Mouse (Mus musculus) limb, embryonic 14.5 days (tissue): ENCODE measurements at regions not wholly inside any gene's neighbourhood (a gene's known extent, or its start where the extent isn't known, plus 50 kb on each side); places are given as distances from the start of the nearest gene placed in this dataset.

Experiments used
- ATAC-seq: fragments of 200-750 bp; cut with Nextera tagmentation; 2 replicates; pipeline ENCODE4 v1.8.0; 2017; ENCODE audit warnings: low read depth, moderate number of reproducible peaks, moderate TSS enrichment; ENCODE audit not compliant: low FRiP score
- DNase-seq: peaks from one replicate; pipeline ENCODE4 v3.0.0-alpha.2; 2015; ENCODE audit warnings: low spot score
- H3K27ac ChIP-seq: fragments of 300-500 bp; sonication (generic); replicated peaks from 2 replicates; pipeline ENCODE4 v1.5.1; 2014; ENCODE audit warnings: low read depth, mild to moderate bottlenecking, low read length, moderate library complexity, mixed read lengths
- H3K27me3 ChIP-seq: fragments of 300-500 bp; sonication (generic); 2 replicates; pipeline ENCODE4 v1.6.1; 2014; ENCODE audit warnings: low read length, mixed read lengths; ENCODE audit not compliant: control insufficient read depth, insufficient read depth
- H3K36me3 ChIP-seq: fragments of 300-500 bp; sonication (generic); 2 replicates; pipeline ENCODE4 v1.6.1; 2014; ENCODE audit warnings: mild to moderate bottlenecking, low read length, moderate library complexity, mixed read lengths; ENCODE audit not compliant: control insufficient read depth, insufficient read depth
- H3K4me1 ChIP-seq: fragments of 300-500 bp; sonication (generic); 2 replicates; pipeline ENCODE4 v1.6.1; 2014; ENCODE audit warnings: antibody characterized with exemption, low read length, mixed read lengths; ENCODE audit not compliant: control insufficient read depth, insufficient read depth
- H3K4me2 ChIP-seq: fragments of 300-500 bp; sonication (generic); replicated peaks from 2 replicates; pipeline ENCODE4 v1.6.1; 2014; ENCODE audit warnings: low read depth, mild to moderate bottlenecking, low read length, moderate library complexity; ENCODE audit not compliant: severe bottlenecking
- H3K4me3 ChIP-seq: fragments of 300-500 bp; sonication (generic); replicated peaks from 2 replicates; pipeline ENCODE4 v1.5.1; 2014; ENCODE audit warnings: low read length
- H3K9ac ChIP-seq: fragments of 300-500 bp; sonication (generic); 2 replicates; pipeline ENCODE4 v1.6.1; 2014; ENCODE audit warnings: mild to moderate bottlenecking, low read depth, low read length, moderate library complexity; ENCODE audit not compliant: severe bottlenecking
- H3K9me3 ChIP-seq: fragments of 300-500 bp; sonication (generic); 2 replicates; pipeline ENCODE4 v1.6.1; 2016; ENCODE audit warnings: low read length; ENCODE audit not compliant: control insufficient read depth
- POLR2A ChIP-seq: fragments of 200-500 bp; IDR thresholded peaks from 2 replicates; pipeline ENCODE4 v1.8.0; 2012; ENCODE audit warnings: inconsistent platforms, mild to moderate bottlenecking, moderate library complexity, borderline replicate concordance; ENCODE audit not compliant: insufficient read depth, insufficient read length; ENCODE audit errors: extremely low read depth
- WGBS: fragments of 180-500 bp; shearing (Covaris S2); extraction: QIAGEN DNeasy Blood & Tissue Kit; methylation state at CpG from one replicate; pipeline ENCODE4 v1.1.7; 2014; 5-methylcytosine and 5-hydroxymethylcytosine counted together

DNA sequence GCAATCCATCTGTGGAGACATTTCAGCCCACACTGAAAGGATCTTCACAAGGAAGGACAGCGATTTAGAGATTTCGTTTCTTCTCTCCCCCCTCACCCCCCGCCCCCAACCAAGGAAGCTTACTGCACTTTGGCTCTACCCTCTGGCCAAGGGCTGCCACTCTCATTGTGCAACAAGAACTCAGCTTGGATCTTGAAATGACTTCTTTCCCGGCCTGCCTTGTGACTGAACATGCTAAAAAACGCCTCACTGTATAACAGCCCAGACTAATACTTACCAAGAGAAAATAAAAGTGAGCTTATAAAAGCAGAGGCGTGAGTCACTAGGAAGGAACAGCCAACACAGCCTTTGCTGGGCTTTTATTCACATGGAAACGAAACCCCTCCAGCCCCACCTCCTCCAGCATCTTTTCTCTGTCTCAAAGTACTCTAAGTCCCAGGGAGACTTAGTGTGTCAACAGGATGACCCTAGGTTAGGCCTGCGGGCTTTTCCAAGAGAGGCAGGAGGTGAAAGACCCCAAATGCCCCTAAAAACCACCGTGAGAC is 144.7 kb upstream of the Dcn start:
- Histone ChIP-seq H3K4me1 (peaks cover 16% of the 10 kb centered on the region), H3K27me3 (no peaks in the 10 kb centered on the region), H3K9ac (no peak overlapping the region), H3K4me3 (no peak overlapping the region), H3K36me3 (no peaks in the 10 kb centered on the region), H3K27ac (no peak overlapping the region), H3K4me2 (no peak overlapping the region), H3K9me3 (no peaks in the 10 kb centered on the region)
- no peak for ATAC-seq
- no peak for TF ChIP-seq POLR2A
- DNase-seq = no peak
- 63% methylated on average over 9 of the region's 9 CpGs for WGBS

DNA sequence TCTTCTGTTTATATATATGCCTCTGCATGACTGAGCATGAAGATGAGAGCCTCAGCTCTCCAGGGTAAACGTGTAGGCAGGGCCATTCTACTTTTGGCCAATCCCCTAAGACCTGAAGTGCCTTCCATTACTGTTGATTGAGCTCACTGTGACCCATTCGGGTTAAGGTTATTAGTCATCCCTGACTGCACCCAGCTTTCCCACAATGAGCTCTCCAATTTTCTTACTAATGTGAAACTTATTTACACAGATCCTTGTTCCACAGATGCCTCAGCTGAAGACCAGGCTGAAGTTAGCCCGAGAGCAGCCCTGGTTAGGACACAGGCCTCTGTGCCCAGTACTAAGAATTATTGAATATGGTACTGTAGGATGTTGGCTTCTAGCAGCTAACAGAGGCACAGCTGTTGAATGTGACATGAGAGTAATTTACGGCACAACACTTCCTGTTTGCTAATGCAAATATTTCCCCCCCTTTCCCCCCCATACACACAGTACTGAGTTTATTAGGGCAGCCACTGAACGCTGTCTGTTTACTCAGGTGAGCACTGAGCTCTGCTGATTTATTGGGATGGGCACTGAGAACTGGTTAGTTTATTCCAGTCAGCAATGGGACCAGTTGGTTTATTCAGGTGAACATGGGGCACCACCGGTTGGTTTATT is 141.2 kb upstream of the Dcn start:
- H3K9me3 ChIP-seq = no peaks in the 10 kb centered on the region
- H3K27me3 ChIP-seq = no peaks in the 10 kb centered on the region
- H3K9ac ChIP-seq = no peak overlapping the region
- H3K4me1 ChIP-seq = peaks cover 8% of the 10 kb centered on the region; the same call in 1 of the 2 replicates
- no peak for TF ChIP-seq POLR2A
- DNase-seq (no peak), ATAC-seq (no peak)
- H3K27ac ChIP-seq = no peak overlapping the region
- no peak overlapping the region for H3K4me2 ChIP-seq
- 58% methylated on average over 6 of the region's 6 CpGs for WGBS
- H3K4me3 ChIP-seq = no peak overlapping the region
- H3K36me3 ChIP-seq = no peaks in the 10 kb centered on the region

DNA sequence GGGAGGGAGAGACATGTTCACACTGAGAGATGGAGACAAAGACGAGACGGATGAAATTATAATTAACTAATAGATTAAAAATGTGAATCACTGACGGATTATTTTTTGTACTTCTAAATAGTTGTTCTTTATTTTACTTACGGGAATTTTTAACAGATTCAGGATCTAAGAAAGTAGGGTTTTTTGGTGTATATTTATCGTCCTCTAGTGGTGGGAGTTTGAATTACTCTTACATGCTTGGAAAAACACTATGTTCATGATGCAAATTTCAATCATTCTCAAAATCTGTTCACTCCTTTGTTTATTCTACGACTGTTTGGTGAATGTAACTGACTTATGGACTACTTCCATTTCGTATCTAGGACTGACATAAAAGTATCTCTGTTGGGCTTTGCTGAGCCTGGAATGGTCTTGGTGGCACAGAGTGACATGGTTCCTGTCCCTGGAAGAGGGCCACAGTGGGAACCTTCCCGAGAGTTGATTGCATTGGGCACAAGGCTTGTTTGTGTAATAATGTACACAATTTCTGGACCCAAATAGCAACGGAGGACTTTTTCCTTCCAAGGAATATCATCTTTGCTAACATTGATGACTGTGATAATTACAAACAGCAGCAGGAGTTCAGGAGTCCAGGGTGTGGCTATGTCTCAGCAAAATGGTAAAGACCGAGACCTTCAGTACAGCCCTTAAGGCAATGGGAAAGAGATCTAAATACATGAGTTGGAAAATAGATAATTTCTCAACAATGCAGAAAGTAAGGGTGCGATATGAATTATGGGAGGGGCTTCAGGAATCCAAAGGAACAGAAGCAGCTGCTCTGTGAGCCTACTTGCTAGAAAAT is 139.3 kb upstream of the Dcn start:
- TF ChIP-seq POLR2A = no peak
- no peak overlapping the region; the same call in 1 of the 2 replicates for H3K4me2 ChIP-seq
- no peak overlapping the region for H3K27ac ChIP-seq
- DNase-seq = peak; percentile 57
- H3K36me3 ChIP-seq = no peaks in the 10 kb centered on the region
- H3K27me3 ChIP-seq = no peaks in the 10 kb centered on the region
- H3K4me3 ChIP-seq = no peak overlapping the region
- H3K9me3 ChIP-seq = no peaks in the 10 kb centered on the region
- ATAC-seq = no peak
- H3K9ac ChIP-seq = no peak overlapping the region
- 36% methylated on average over 11 of the region's 11 CpGs for WGBS
- no peaks in the 10 kb centered on the region for H3K4me1 ChIP-seq

DNA sequence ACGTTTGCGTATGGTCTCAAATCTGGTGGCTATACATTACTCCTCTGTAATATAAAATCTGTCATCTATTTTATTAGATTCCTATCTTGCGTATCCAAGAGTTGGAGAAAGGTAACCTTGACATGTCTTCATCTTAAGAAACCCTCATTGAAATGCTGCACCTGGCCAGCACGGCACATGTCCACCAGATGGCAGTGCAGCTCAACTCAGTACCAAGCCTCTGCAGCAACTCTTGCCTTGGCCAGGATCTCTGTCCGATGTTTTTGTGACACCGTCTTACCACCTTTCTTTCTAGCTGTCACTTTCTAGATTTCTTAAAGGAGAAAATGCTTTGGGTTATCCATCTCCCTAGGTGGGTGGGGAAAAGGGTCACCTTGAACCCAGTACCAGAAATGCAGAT is 134.1 kb upstream of the Dcn start:
- no peaks in the 10 kb centered on the region for H3K9me3 ChIP-seq
- TF ChIP-seq POLR2A = no peak
- no peaks in the 10 kb centered on the region for H3K36me3 ChIP-seq
- ATAC-seq (peak; percentile 65; the same call in 1 of the 2 replicates), DNase-seq (peak; percentile 81)
- no peak overlapping the region for H3K9ac ChIP-seq
- no peak overlapping the region for H3K4me2 ChIP-seq
- H3K27me3 ChIP-seq = no peaks in the 10 kb centered on the region
- no peak overlapping the region for H3K4me3 ChIP-seq
- H3K27ac ChIP-seq = no peak overlapping the region
- no peaks in the 10 kb centered on the region for H3K4me1 ChIP-seq
- WGBS = 24% methylated on average over 6 of the region's 6 CpGs

DNA sequence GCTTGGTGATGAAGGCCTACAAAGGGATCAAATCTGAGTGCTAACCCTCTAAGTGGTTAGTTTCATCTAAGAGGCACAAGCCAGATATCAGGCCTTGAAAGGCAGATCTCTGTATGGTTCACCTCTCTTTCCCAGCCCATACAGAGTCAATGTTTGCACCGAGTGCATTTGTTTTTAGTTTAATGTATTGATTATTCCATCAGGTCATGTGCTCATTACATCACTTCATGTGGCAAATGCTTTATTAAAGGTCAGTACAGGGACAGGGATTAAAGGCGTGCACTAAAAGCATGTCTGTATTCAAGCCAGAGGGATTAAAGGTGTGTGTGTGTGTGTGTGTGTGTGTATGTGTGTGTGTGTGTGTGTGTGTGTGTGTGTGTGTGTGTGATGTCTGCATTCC is 132.5 kb upstream of the Dcn start:
- 79% methylated on average over 2 of the region's 2 CpGs for WGBS
- DNase-seq = no peak
- H3K9me3 ChIP-seq = no peaks in the 10 kb centered on the region
- ATAC-seq = no peak
- no peak overlapping the region for H3K4me3 ChIP-seq
- TF ChIP-seq POLR2A = no peak
- no peaks in the 10 kb centered on the region for H3K27me3 ChIP-seq
- H3K27ac ChIP-seq = no peak overlapping the region
- no peak overlapping the region for H3K9ac ChIP-seq
- no peaks in the 10 kb centered on the region for H3K36me3 ChIP-seq
- no peak overlapping the region for H3K4me2 ChIP-seq
- no peaks in the 10 kb centered on the region for H3K4me1 ChIP-seq
